Comparison of ENCODE assay signal across 9 mouse cellular contexts in the genomic region with DNA sequence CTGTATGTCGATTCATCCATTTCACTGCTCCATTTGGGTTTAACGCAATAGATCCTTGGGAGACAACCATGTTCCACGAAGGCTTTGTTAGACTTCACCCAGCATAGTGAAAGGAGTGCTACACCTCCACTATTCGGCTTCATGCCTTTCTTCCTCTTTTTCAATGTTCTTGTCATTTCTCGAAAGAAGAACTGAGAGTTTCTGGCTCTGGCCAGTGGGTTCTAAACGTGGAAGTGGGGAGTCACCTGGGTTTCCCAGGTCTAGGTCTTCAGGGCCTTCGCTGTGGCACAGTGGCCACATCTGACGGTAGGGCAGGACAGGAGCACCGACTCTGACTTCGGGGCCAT. TPM values are rescaled to one million over a fixed set of nuclear protein-coding genes. Genes with fewer than 3 reads are reported as not detected.
A peak's percentile ranks its signal among the peaks of the same experiment; 100 is the strongest.
DNase-seq lines count a peak whose midpoint lies in the region; ATAC-seq and TF ChIP-seq lines count a peak whose summit lies in the region.
"Had no signal": no experiment of that assay in that cellular context is flagged by ENCODE, and none has a peak within 500 bp of the region (broad histone marks: within the 10 kb centered on the region; RNA-seq: fewer than 3 reads in every experiment).

No protein-coding gene starts in this region.

- no peaks in the 10 kb centered on the region for H3K27me3 ChIP-seq in heart, postnatal 0 days (ENCODE audit: control insufficient read depth, insufficient read depth, low read length)
- no peaks in the 10 kb centered on the region for H3K27me3 ChIP-seq in hindbrain, embryonic 14.5 days (ENCODE audit: control insufficient read depth, insufficient read depth, low read length)
- no peaks in the 10 kb centered on the region for H3K27me3 ChIP-seq in midbrain, embryonic 15.5 days (replicated peaks)

- H3K9ac ChIP-seq in heart, postnatal 0 days (replicated peaks; ENCODE audit: low read depth, low read length) = no peak overlapping the region
- peak overlapping the region; percentile 95 for H3K9ac ChIP-seq in hindbrain, embryonic 14.5 days
- H3K9ac ChIP-seq in midbrain, embryonic 15.5 days = 0 out of 2 replicates have a peak overlapping the region, but pooled peaks have one; percentile 85

- TF ChIP-seq CTCF in heart, postnatal 0 days (IDR thresholded peaks at IDR 0.05; ENCODE audit: low read depth) = no peak
- TF ChIP-seq CTCF in bone marrow macrophage, adult 2 months (IDR thresholded peaks at IDR 0.05; ENCODE audit: low read depth, low read length) = no peak

- peaks cover 52% of the 10 kb centered on the region for H3K36me3 ChIP-seq in heart, postnatal 0 days (replicated peaks; ENCODE audit: control insufficient read depth, insufficient read depth, low read length)
- H3K36me3 ChIP-seq in hindbrain, embryonic 14.5 days (replicated peaks; ENCODE audit: control insufficient read depth, insufficient read depth) = peaks cover 49% of the 10 kb centered on the region
- peaks cover 37% of the 10 kb centered on the region for H3K36me3 ChIP-seq in midbrain, embryonic 15.5 days (replicated peaks)

- no peak for ATAC-seq in heart, postnatal 0 days (ENCODE audit: insufficient read depth, low read depth)
- no peak for ATAC-seq in hindbrain, embryonic 14.5 days (ENCODE audit: low FRiP score)
- no peak for ATAC-seq in midbrain, embryonic 15.5 days (replicated peaks)
- no peak for ATAC-seq in CD4-positive, CD25-positive, alpha-beta regulatory T cell, adult 4 months

- DNase-seq in heart, postnatal 0 days (ENCODE audit: low spot score) = no peak
- DNase-seq in heart, adult 8-10 months (ENCODE audit: low spot score) = no peak
- no peak for DNase-seq in hindbrain, embryonic 14.5 days (ENCODE audit: low spot score)
- DNase-seq in layer of hippocampus, adult 8-10 months (ENCODE audit: low spot score in 2 of 2) = no peak
- DNase-seq in adrenal gland, postnatal 25 days = no peak

- H3K9me3 ChIP-seq in heart, postnatal 0 days (replicated peaks; ENCODE audit: control insufficient read depth, low read length) = no peaks in the 10 kb centered on the region
- H3K9me3 ChIP-seq in hindbrain, embryonic 14.5 days (ENCODE audit: control insufficient read depth, low read length) = no peaks in the 10 kb centered on the region
- H3K9me3 ChIP-seq in midbrain, embryonic 15.5 days = no peaks in the 10 kb centered on the region

- H3K27ac ChIP-seq in heart, postnatal 0 days (ENCODE audit: low read depth) = peak overlapping the region; percentile 95
- H3K27ac ChIP-seq in bone marrow macrophage, adult 2 months (ENCODE audit: insufficient read depth, low read depth, low read length) = peak overlapping the region; percentile 88
- peak overlapping the region; percentile 95 for H3K27ac ChIP-seq in hindbrain, embryonic 14.5 days
- H3K27ac ChIP-seq in midbrain, embryonic 15.5 days = peak overlapping the region; percentile 95

- peaks cover 10% of the 10 kb centered on the region for H3K4me1 ChIP-seq in heart, postnatal 0 days (ENCODE audit: control insufficient read depth, insufficient read depth)
- H3K4me1 ChIP-seq in bone marrow macrophage, adult 2 months (ENCODE audit: control insufficient read depth, insufficient read depth, low read length) = peaks cover 20% of the 10 kb centered on the region
- peaks cover 12% of the 10 kb centered on the region for H3K4me1 ChIP-seq in hindbrain, embryonic 14.5 days (replicated peaks; ENCODE audit: control insufficient read depth, insufficient read depth, low read length)
- H3K4me1 ChIP-seq in midbrain, embryonic 15.5 days = peaks cover 14% of the 10 kb centered on the region

- peak overlapping the region; percentile 77 for H3K4me2 ChIP-seq in heart, postnatal 0 days (ENCODE audit: low read depth, low read length)
- peak overlapping the region; percentile 78 for H3K4me2 ChIP-seq in hindbrain, embryonic 14.5 days (replicated peaks)
- H3K4me2 ChIP-seq in midbrain, embryonic 15.5 days = peak overlapping the region; percentile 78

- no peak for TF ChIP-seq POLR2A in bone marrow macrophage, adult 2 months (IDR thresholded peaks at IDR 0.05; ENCODE audit: borderline replicate concordance, low read depth, low read length)

- WGBS in heart, postnatal 0 days = 34% methylated on average over 10 of the region's 10 CpGs
- 35% methylated on average over 10 of the region's 10 CpGs for WGBS in hindbrain, embryonic 14.5 days
- 38% methylated on average over 10 of the region's 10 CpGs for WGBS in midbrain, embryonic 15.5 days

- TF ChIP-seq EP300 in heart, postnatal 0 days (IDR thresholded peaks at IDR 0.05; ENCODE audit: low read depth) = no peak

- peak overlapping the region; percentile 88 for H3K4me3 ChIP-seq in heart, postnatal 0 days (ENCODE audit: low read depth, low read length)
- H3K4me3 ChIP-seq in bone marrow macrophage, adult 2 months (ENCODE audit: insufficient read depth, low read length) = peak overlapping the region; percentile 68
- peak overlapping the region; percentile 96 for H3K4me3 ChIP-seq in hindbrain, embryonic 14.5 days (replicated peaks; ENCODE audit: low read length)
- peak overlapping the region; percentile 82 for H3K4me3 ChIP-seq in midbrain, embryonic 15.5 days

RNA-seq across cellular contexts. Expression of gene Dennd4b, which starts 0.3 kb away (rescaled TPM):
- total RNA-seq in heart, postnatal 0 days (2014; rRNA removed; ENCODE audit: low replicate concordance) = 18.4 and 32.6 TPM in 2 replicates
- polyA plus RNA-seq in heart, postnatal 0 days (2015; fragmentation: Nextera tagmentation; extraction: Ambion mirVana) = 3.4 and 4.6 TPM in 2 replicates
- 10 to 100 TPM; 38.0 to 39.3 (median 38.7) TPM for total RNA-seq in heart, adult 8-10 months (2022)
- polyA plus RNA-seq in bone marrow macrophage, adult 2 months (2012; ENCODE audit: insufficient read depth, insufficient read length, missing spikeins) = 47.7 and 52.9 TPM in 2 replicates
- polyA plus RNA-seq in hindbrain, embryonic 14.5 days (2014; fragmentation: Nextera tagmentation; extraction: Ambion mirVana) = 7.1 and 8.9 TPM in 2 replicates
- polyA plus RNA-seq in midbrain, embryonic 15.5 days (2015; fragmentation: Nextera tagmentation; extraction: Ambion mirVana) = 7.4 and 11.2 TPM in 2 replicates
- total RNA-seq in layer of hippocampus, adult 8-10 months (2022) = 10 to 100 TPM; 32.8 to 38.7 (median 33.0) TPM
- polyA plus RNA-seq in CD4-positive, CD25-positive, alpha-beta regulatory T cell, adult 4 months (2017; shearing (Covaris generic)) = 10 to 100 TPM; 17.9 to 28.0 TPM
- 9.0 and 10.7 TPM in 2 replicates for total RNA-seq in adrenal gland, postnatal 25 days (2021)

RNA-seq across cellular contexts. Expression of gene Crtc2, which starts 10.7 kb away (rescaled TPM):
- total RNA-seq in heart, postnatal 0 days (2014; rRNA removed; ENCODE audit: low replicate concordance) = 11.6 and 17.8 TPM in 2 replicates
- 6.3 and 7.2 TPM in 2 replicates for polyA plus RNA-seq in heart, postnatal 0 days (2015; fragmentation: Nextera tagmentation; extraction: Ambion mirVana)
- 10 to 100 TPM; 16.0 to 18.5 (median 16.4) TPM for total RNA-seq in heart, adult 8-10 months (2022)
- polyA plus RNA-seq in bone marrow macrophage, adult 2 months (2012; ENCODE audit: insufficient read depth, insufficient read length, missing spikeins) = 45.5 and 56.9 TPM in 2 replicates
- 10.1 and 10.5 TPM in 2 replicates for polyA plus RNA-seq in hindbrain, embryonic 14.5 days (2014; fragmentation: Nextera tagmentation; extraction: Ambion mirVana)
- polyA plus RNA-seq in midbrain, embryonic 15.5 days (2015; fragmentation: Nextera tagmentation; extraction: Ambion mirVana) = 24.0 and 26.6 TPM in 2 replicates
- total RNA-seq in layer of hippocampus, adult 8-10 months (2022) = 10 to 100 TPM; 39.7 to 43.8 (median 42.8) TPM
- 10 to 100 TPM; 34.0 to 50.6 TPM for polyA plus RNA-seq in CD4-positive, CD25-positive, alpha-beta regulatory T cell, adult 4 months (2017; shearing (Covaris generic))
- total RNA-seq in adrenal gland, postnatal 25 days (2021) = 46.7 and 57.8 TPM in 2 replicates

RNA-seq across cellular contexts. Expression of gene Slc39a1, which starts 16.7 kb away (rescaled TPM):
- 157 and 158 TPM in 2 replicates for total RNA-seq in heart, postnatal 0 days (2014; rRNA removed; ENCODE audit: low replicate concordance)
- polyA plus RNA-seq in heart, postnatal 0 days (2015; fragmentation: Nextera tagmentation; extraction: Ambion mirVana) = 93.3 and 95.5 TPM in 2 replicates
- total RNA-seq in heart, adult 8-10 months (2022) = 10 to 100 TPM; 65.1 to 79.2 (median 75.5) TPM
- polyA plus RNA-seq in bone marrow macrophage, adult 2 months (2012; ENCODE audit: insufficient read depth, insufficient read length, missing spikeins) = 155 and 159 TPM in 2 replicates
- polyA plus RNA-seq in hindbrain, embryonic 14.5 days (2014; fragmentation: Nextera tagmentation; extraction: Ambion mirVana) = 42.9 and 48.0 TPM in 2 replicates
- polyA plus RNA-seq in midbrain, embryonic 15.5 days (2015; fragmentation: Nextera tagmentation; extraction: Ambion mirVana) = 48.4 and 52.1 TPM in 2 replicates
- 10 to 100 TPM; 43.0 to 64.2 (median 50.4) TPM for total RNA-seq in layer of hippocampus, adult 8-10 months (2022)
- polyA plus RNA-seq in CD4-positive, CD25-positive, alpha-beta regulatory T cell, adult 4 months (2017; shearing (Covaris generic)) = 10 to 100 TPM; 36.5 to 50.4 TPM
- 132 and 136 TPM in 2 replicates for total RNA-seq in adrenal gland, postnatal 25 days (2021)

RNA-seq across cellular contexts. Expression of gene Creb3l4, which starts 21.3 kb away (rescaled TPM):
- total RNA-seq in heart, postnatal 0 days (2014; rRNA removed; ENCODE audit: low replicate concordance) = 2.4 TPM in 1 of 2 replicates, not detected in the other
- polyA plus RNA-seq in heart, postnatal 0 days (2015; fragmentation: Nextera tagmentation; extraction: Ambion mirVana) = 1.2 TPM in 2 replicates
- under 1 TPM in 2 of 4 experiments, not detected in 2; 0.38 to 0.81 TPM for total RNA-seq in heart, adult 8-10 months (2022)
- polyA plus RNA-seq in bone marrow macrophage, adult 2 months (2012; ENCODE audit: insufficient read depth, insufficient read length, missing spikeins) = 1.3 and 2.9 TPM in 2 replicates
- polyA plus RNA-seq in hindbrain, embryonic 14.5 days (2014; fragmentation: Nextera tagmentation; extraction: Ambion mirVana) = 1.8 and 1.9 TPM in 2 replicates
- 1.6 and 2.3 TPM in 2 replicates for polyA plus RNA-seq in midbrain, embryonic 15.5 days (2015; fragmentation: Nextera tagmentation; extraction: Ambion mirVana)
- under 1 TPM in 2 of 4 experiments, not detected in 2; 0.23 to 0.45 TPM for total RNA-seq in layer of hippocampus, adult 8-10 months (2022)
- under 1 TPM in 1 of 2 experiments, not detected in 1; 0.20 TPM for polyA plus RNA-seq in CD4-positive, CD25-positive, alpha-beta regulatory T cell, adult 4 months (2017; shearing (Covaris generic))
- 0.85 TPM in 1 of 2 replicates, not detected in the other for total RNA-seq in adrenal gland, postnatal 25 days (2021)
- total RNA-seq: gastrocnemius, adult 8-10 months had no signal

RNA-seq across cellular contexts. Expression of gene Gatad2b, which starts 28.3 kb away (rescaled TPM):
- 14.1 and 25.3 TPM in 2 replicates for total RNA-seq in heart, postnatal 0 days (2014; rRNA removed; ENCODE audit: low replicate concordance)
- polyA plus RNA-seq in heart, postnatal 0 days (2015; fragmentation: Nextera tagmentation; extraction: Ambion mirVana) = 5.8 and 6.4 TPM in 2 replicates
- 10 to 100 TPM; 41.4 to 51.4 (median 46.0) TPM for total RNA-seq in heart, adult 8-10 months (2022)
- 45.6 and 48.2 TPM in 2 replicates for polyA plus RNA-seq in bone marrow macrophage, adult 2 months (2012; ENCODE audit: insufficient read depth, insufficient read length, missing spikeins)
- 12.3 and 14.7 TPM in 2 replicates for polyA plus RNA-seq in hindbrain, embryonic 14.5 days (2014; fragmentation: Nextera tagmentation; extraction: Ambion mirVana)
- 13.2 and 14.5 TPM in 2 replicates for polyA plus RNA-seq in midbrain, embryonic 15.5 days (2015; fragmentation: Nextera tagmentation; extraction: Ambion mirVana)
- 100 to 1,000 TPM; 100 to 109 (median 104) TPM for total RNA-seq in layer of hippocampus, adult 8-10 months (2022)
- 10 to 100 TPM; 25.2 to 26.2 TPM for polyA plus RNA-seq in CD4-positive, CD25-positive, alpha-beta regulatory T cell, adult 4 months (2017; shearing (Covaris generic))
- 76.8 and 78.1 TPM in 2 replicates for total RNA-seq in adrenal gland, postnatal 25 days (2021)
